8 mouse cellular contexts compared by ENCODE assay signal in the genomic region with DNA sequence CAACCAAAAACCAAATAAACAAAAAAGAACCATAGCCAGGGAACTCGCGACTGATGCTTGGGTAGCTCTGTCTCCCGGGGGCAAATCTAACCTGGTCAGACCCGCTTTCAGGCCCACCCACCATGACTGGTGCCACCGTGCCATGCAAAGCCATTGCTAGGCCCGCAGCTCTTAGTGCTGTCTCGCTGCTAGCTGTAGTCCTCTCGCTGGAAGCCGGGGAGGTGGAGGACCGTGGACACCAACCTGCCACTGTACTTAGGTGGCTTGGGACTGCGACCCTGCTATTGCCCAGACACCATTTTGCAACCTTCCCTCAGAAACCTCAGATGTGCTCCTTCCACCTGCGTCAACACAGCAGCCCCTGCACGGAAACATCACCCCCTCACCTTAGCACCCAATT. TPM values are rescaled to one million over a fixed set of nuclear protein-coding genes. Genes with fewer than 3 reads are reported as not detected.
DNase-seq lines count a peak whose midpoint lies in the region; ATAC-seq and TF ChIP-seq lines count a peak whose summit lies in the region.
"Had no signal": no experiment of that assay in that cellular context is flagged by ENCODE, and none has a peak within 500 bp of the region (broad histone marks: within the 10 kb centered on the region; RNA-seq: fewer than 3 reads in every experiment).

No protein-coding gene starts in this region.

- peaks cover 51% of the 10 kb centered on the region for H3K4me1 ChIP-seq in megakaryocyte, embryonic 14.5 days
- H3K4me1 ChIP-seq in intestine, postnatal 0 days (replicated peaks; ENCODE audit: control insufficient read depth, insufficient read depth, low read length): no peaks in the 10 kb centered on the region
- peaks cover 30% of the 10 kb centered on the region for H3K4me1 ChIP-seq in neural tube, embryonic 12.5 days

- H3K36me3 ChIP-seq in megakaryocyte, embryonic 14.5 days (replicated peaks; ENCODE audit: low read length): no peaks in the 10 kb centered on the region
- H3K36me3 ChIP-seq in intestine, postnatal 0 days (ENCODE audit: control insufficient read depth, insufficient read depth): no peaks in the 10 kb centered on the region
- no peaks in the 10 kb centered on the region; the same call in 1 of the 2 replicates for H3K36me3 ChIP-seq in neural tube, embryonic 12.5 days

- H3K4me2 ChIP-seq in intestine, postnatal 0 days (replicated peaks; ENCODE audit: low read depth): peak overlapping the region; percentile 66
- H3K4me2 ChIP-seq in neural tube, embryonic 12.5 days (replicated peaks): peak overlapping the region; percentile 99

- no peak for TF ChIP-seq CTCF in intestine, postnatal 0 days (IDR thresholded peaks at IDR 0.05; ENCODE audit: low read depth)

- H3K27me3 ChIP-seq in megakaryocyte, embryonic 14.5 days (replicated peaks): peaks cover 91% of the 10 kb centered on the region
- H3K27me3 ChIP-seq in intestine, postnatal 0 days (replicated peaks; ENCODE audit: control insufficient read depth, insufficient read depth, low read length): peaks cover 91% of the 10 kb centered on the region
- H3K27me3 ChIP-seq in neural tube, embryonic 12.5 days (replicated peaks): no peaks in the 10 kb centered on the region

- H3K9ac ChIP-seq in intestine, postnatal 0 days (ENCODE audit: low read depth, low read length): peak overlapping the region; percentile 41; the same call in 1 of the 2 replicates
- peak overlapping the region; percentile 100 for H3K9ac ChIP-seq in neural tube, embryonic 12.5 days

- ATAC-seq in megakaryocyte, adult 5-6 weeks (ENCODE audit: poor library complexity, severe bottlenecking): no peak
- 0 out of 2 replicates have a peak, but pooled peaks have one; percentile 2 for ATAC-seq in common myeloid progenitor, adult 5-6 weeks (replicated peaks; ENCODE audit: low read depth, poor library complexity, severe bottlenecking)
- ATAC-seq in intestine, postnatal 0 days: no peak
- no peak for ATAC-seq in neural tube, embryonic 12.5 days (ENCODE audit: low FRiP score, low read depth)

- WGBS in intestine, postnatal 0 days: 5% methylated on average over 13 of the region's 13 CpGs
- WGBS in neural tube, embryonic 12.5 days: under 1% methylated on average over 13 of the region's 13 CpGs

- H3K4me3 ChIP-seq in megakaryocyte, embryonic 14.5 days (replicated peaks): peak overlapping the region; percentile 97
- H3K4me3 ChIP-seq in intestine, postnatal 0 days (ENCODE audit: low read depth, low read length): peak overlapping the region; percentile 52
- peak overlapping the region; percentile 92 for H3K4me3 ChIP-seq in neural tube, embryonic 12.5 days

- peaks cover 12% of the 10 kb centered on the region; the same call in 1 of the 2 replicates for H3K9me3 ChIP-seq in megakaryocyte, embryonic 14.5 days
- no peaks in the 10 kb centered on the region for H3K9me3 ChIP-seq in intestine, postnatal 0 days (ENCODE audit: control insufficient read depth)
- no peaks in the 10 kb centered on the region for H3K9me3 ChIP-seq in neural tube, embryonic 12.5 days

- H3K27ac ChIP-seq in intestine, postnatal 0 days (ENCODE audit: low read depth, low read length): 0 out of 2 replicates have a peak overlapping the region, but pooled peaks have one; percentile 6
- H3K27ac ChIP-seq in neural tube, embryonic 12.5 days: peak overlapping the region; percentile 100

- no peak for DNase-seq in left cerebral cortex, adult 9 months (ENCODE audit: low spot score in 2 of 2)
- no peak for DNase-seq in retina, embryonic 14.5 days (ENCODE audit: low spot score)

RNA-seq across cellular contexts. Expression of a gene that starts 1.2 kb away (rescaled TPM):
- 0.21 TPM in 1 of 2 replicates, not detected in the other for polyA plus RNA-seq in megakaryocyte, embryonic 14.5 days (2012; ENCODE audit: insufficient read depth, low replicate concordance)
- 0.93 TPM in 1 of 2 replicates, not detected in the other for total RNA-seq in megakaryocyte, adult 5-6 weeks (2015)
- total RNA-seq in megakaryocyte, adult 5-6 weeks (2017): not detected in 2 replicates
- total RNA-seq in common myeloid progenitor, adult 5-6 weeks (2017): 1.1 and 2.8 TPM in 2 replicates
- 3.4 and 3.6 TPM in 2 replicates for polyA plus RNA-seq in intestine, postnatal 0 days (2015; fragmentation: Nextera tagmentation; extraction: Ambion mirVana)
- 21.1 and 25.1 TPM in 2 replicates for polyA plus RNA-seq in neural tube, embryonic 12.5 days (2016; fragmentation: Nextera tagmentation; extraction: Ambion mirVana)

RNA-seq across cellular contexts. Expression of a gene that starts 1.2 kb away (rescaled TPM):
- polyA plus RNA-seq in megakaryocyte, embryonic 14.5 days (2012; ENCODE audit: insufficient read depth, low replicate concordance): not detected in 2 replicates
- total RNA-seq in megakaryocyte, adult 5-6 weeks (2015): not detected in 2 replicates
- total RNA-seq in megakaryocyte, adult 5-6 weeks (2017): not detected in 2 replicates
- total RNA-seq in common myeloid progenitor, adult 5-6 weeks (2017): not detected in 2 replicates
- polyA plus RNA-seq in intestine, postnatal 0 days (2015; fragmentation: Nextera tagmentation; extraction: Ambion mirVana): not detected in 2 replicates
- polyA plus RNA-seq in neural tube, embryonic 12.5 days (2016; fragmentation: Nextera tagmentation; extraction: Ambion mirVana): not detected in 2 replicates
- total RNA-seq: heart, postnatal 14 days had no signal

RNA-seq across cellular contexts. Expression of a gene that starts 3.4 kb away (rescaled TPM):
- polyA plus RNA-seq in megakaryocyte, embryonic 14.5 days (2012; ENCODE audit: insufficient read depth, low replicate concordance): not detected in 2 replicates
- total RNA-seq in megakaryocyte, adult 5-6 weeks (2015): not detected in 2 replicates
- total RNA-seq in megakaryocyte, adult 5-6 weeks (2017): not detected in 2 replicates
- 3.0 TPM in 1 of 2 replicates, not detected in the other for total RNA-seq in common myeloid progenitor, adult 5-6 weeks (2017)
- polyA plus RNA-seq in intestine, postnatal 0 days (2015; fragmentation: Nextera tagmentation; extraction: Ambion mirVana): 0.76 and 0.81 TPM in 2 replicates
- 34.7 and 34.9 TPM in 2 replicates for polyA plus RNA-seq in neural tube, embryonic 12.5 days (2016; fragmentation: Nextera tagmentation; extraction: Ambion mirVana)
- total RNA-seq: heart, postnatal 14 days had no signal

RNA-seq across cellular contexts. Expression of a gene that starts 7.6 kb away (rescaled TPM):
- polyA plus RNA-seq in megakaryocyte, embryonic 14.5 days (2012; ENCODE audit: insufficient read depth, low replicate concordance): 0.46 TPM in 1 of 2 replicates, not detected in the other
- total RNA-seq in megakaryocyte, adult 5-6 weeks (2015): 0.09 and 0.13 TPM in 2 replicates
- total RNA-seq in megakaryocyte, adult 5-6 weeks (2017): 0.18 TPM in 1 of 2 replicates, not detected in the other
- 3.6 and 3.9 TPM in 2 replicates for total RNA-seq in common myeloid progenitor, adult 5-6 weeks (2017)
- polyA plus RNA-seq in intestine, postnatal 0 days (2015; fragmentation: Nextera tagmentation; extraction: Ambion mirVana): 14.8 and 15.3 TPM in 2 replicates
- 72.6 and 76.1 TPM in 2 replicates for polyA plus RNA-seq in neural tube, embryonic 12.5 days (2016; fragmentation: Nextera tagmentation; extraction: Ambion mirVana)

RNA-seq across cellular contexts. Expression of a gene that starts 9.7 kb away (rescaled TPM):
- polyA plus RNA-seq in megakaryocyte, embryonic 14.5 days (2012; ENCODE audit: insufficient read depth, low replicate concordance): 2.8 and 3.2 TPM in 2 replicates
- total RNA-seq in megakaryocyte, adult 5-6 weeks (2015): 1.2 and 1.8 TPM in 2 replicates
- 0.53 and 0.73 TPM in 2 replicates for total RNA-seq in megakaryocyte, adult 5-6 weeks (2017)
- 10.6 and 17.7 TPM in 2 replicates for total RNA-seq in common myeloid progenitor, adult 5-6 weeks (2017)
- polyA plus RNA-seq in intestine, postnatal 0 days (2015; fragmentation: Nextera tagmentation; extraction: Ambion mirVana): 5.6 and 6.2 TPM in 2 replicates
- 81.2 and 102 TPM in 2 replicates for polyA plus RNA-seq in neural tube, embryonic 12.5 days (2016; fragmentation: Nextera tagmentation; extraction: Ambion mirVana)

Comparison
In these comparisons a context has a peak if more than half of its experiments do, and no peak if none do; other contexts are left out.
1. RNA of a gene that starts 3.4 kb away (polyA plus RNA-seq): 34.7 to 34.9 TPM in neural tube, embryonic 12.5 days; 0.76 to 0.81 TPM in intestine, postnatal 0 days and not detected in megakaryocyte, embryonic 14.5 days; every median in the first group is over 10 times any median in the second.
2. Peak in every context shown above with its lines, with median percentiles within 50 percentile points of each other: H3K4me3 ChIP-seq.